Comparison of ENCODE assay signal across 26 mouse cellular contexts in genomic region chr7:139910204-139910835, GRCm38 (mm10). TPM values are rescaled to one million over a fixed set of nuclear protein-coding genes. Genes with fewer than 3 reads are reported as not detected.
DNase-seq lines count a peak whose midpoint lies in the region; ATAC-seq lines count a peak whose summit lies in the region.
"Had no signal": no experiment of that assay in that cellular context is flagged by ENCODE, and none has a peak within 500 bp of the region (broad histone marks: within the 10 kb centered on the region; RNA-seq: fewer than 3 reads in every experiment).

No protein-coding gene starts in this region.

- no peak overlapping the region for H3K4me2 ChIP-seq in hindbrain, embryonic 13.5 days
- no peak overlapping the region for H3K4me2 ChIP-seq in hindbrain, embryonic 12.5 days (replicated peaks)
- H3K4me2 ChIP-seq in midbrain, embryonic 14.5 days (ENCODE audit: low read length) = no peak overlapping the region
- no peak overlapping the region for H3K4me2 ChIP-seq in midbrain, embryonic 15.5 days
- H3K4me2 ChIP-seq in limb, embryonic 13.5 days (replicated peaks) = no peak overlapping the region
- H3K4me2 ChIP-seq: embryonic facial prominence, embryonic 12.5 days; forebrain, embryonic 13.5 days; hindbrain, embryonic 15.5 days; kidney, embryonic 15.5 days; neural tube, embryonic 12.5 days had no signal

- H3K4me1 ChIP-seq in hindbrain, embryonic 13.5 days (replicated peaks) = peaks cover 43% of the 10 kb centered on the region
- H3K4me1 ChIP-seq in hindbrain, embryonic 12.5 days = peaks cover 30% of the 10 kb centered on the region
- peaks cover 26% of the 10 kb centered on the region; the same call in 1 of the 2 replicates for H3K4me1 ChIP-seq in midbrain, embryonic 14.5 days (ENCODE audit: control insufficient read depth, insufficient read depth, low read length)
- peaks cover 37% of the 10 kb centered on the region for H3K4me1 ChIP-seq in midbrain, embryonic 15.5 days
- peaks cover 22% of the 10 kb centered on the region for H3K4me1 ChIP-seq in limb, embryonic 13.5 days

- H3K9ac ChIP-seq in hindbrain, embryonic 13.5 days = 0 out of 2 replicates have a peak overlapping the region, but pooled peaks have one; percentile 3
- H3K9ac ChIP-seq in hindbrain, embryonic 12.5 days = no peak overlapping the region
- peak overlapping the region; percentile 21; the same call in 1 of the 2 replicates for H3K9ac ChIP-seq in midbrain, embryonic 14.5 days (replicated peaks; ENCODE audit: low read length)
- H3K9ac ChIP-seq in midbrain, embryonic 15.5 days = no peak overlapping the region
- 0 out of 2 replicates have a peak overlapping the region, but pooled peaks have one; percentile 45 for H3K9ac ChIP-seq in limb, embryonic 13.5 days
- H3K9ac ChIP-seq: embryonic facial prominence, embryonic 12.5 days; forebrain, embryonic 13.5 days; hindbrain, embryonic 15.5 days; kidney, embryonic 15.5 days; neural tube, embryonic 12.5 days had no signal

- peaks cover 42% of the 10 kb centered on the region for H3K27me3 ChIP-seq in hindbrain, embryonic 13.5 days
- H3K27me3 ChIP-seq in hindbrain, embryonic 12.5 days = peaks cover 44% of the 10 kb centered on the region
- H3K27me3 ChIP-seq in midbrain, embryonic 14.5 days (ENCODE audit: control insufficient read depth, insufficient read depth, low read length) = peaks cover 20% of the 10 kb centered on the region; the same call in 1 of the 2 replicates
- H3K27me3 ChIP-seq in midbrain, embryonic 15.5 days (replicated peaks) = peaks cover 24% of the 10 kb centered on the region
- H3K27me3 ChIP-seq in limb, embryonic 13.5 days = peaks cover 40% of the 10 kb centered on the region

- WGBS in hindbrain, embryonic 13.5 days = 59% methylated on average over 11 of the region's 11 CpGs
- 51% methylated on average over 11 of the region's 11 CpGs for WGBS in hindbrain, embryonic 12.5 days
- 60% methylated on average over 11 of the region's 11 CpGs for WGBS in midbrain, embryonic 14.5 days
- WGBS in midbrain, embryonic 15.5 days = 60% methylated on average over 11 of the region's 11 CpGs
- WGBS in limb, embryonic 13.5 days = 52% methylated on average over 11 of the region's 11 CpGs

- no peak overlapping the region for H3K27ac ChIP-seq in hindbrain, embryonic 13.5 days
- no peak overlapping the region for H3K27ac ChIP-seq in hindbrain, embryonic 12.5 days
- H3K27ac ChIP-seq in midbrain, embryonic 14.5 days (replicated peaks; ENCODE audit: low read depth, low read length) = peak overlapping the region; percentile 17; the same call in 1 of the 2 replicates
- no peak overlapping the region for H3K27ac ChIP-seq in midbrain, embryonic 15.5 days
- H3K27ac ChIP-seq in limb, embryonic 13.5 days = no peak overlapping the region
- H3K27ac ChIP-seq: embryonic facial prominence, embryonic 12.5 days; forebrain, embryonic 13.5 days; gastrocnemius, adult 2 months; kidney, embryonic 15.5 days; neural tube, embryonic 12.5 days had no signal

- H3K36me3 ChIP-seq in hindbrain, embryonic 13.5 days = no peaks in the 10 kb centered on the region
- H3K36me3 ChIP-seq in hindbrain, embryonic 12.5 days = no peaks in the 10 kb centered on the region
- no peaks in the 10 kb centered on the region for H3K36me3 ChIP-seq in midbrain, embryonic 14.5 days (ENCODE audit: control insufficient read depth, insufficient read depth, low read length)
- H3K36me3 ChIP-seq in midbrain, embryonic 15.5 days (replicated peaks) = no peaks in the 10 kb centered on the region
- no peaks in the 10 kb centered on the region for H3K36me3 ChIP-seq in limb, embryonic 13.5 days
- H3K36me3 ChIP-seq: embryonic facial prominence, embryonic 12.5 days; hindbrain, embryonic 15.5 days; kidney, embryonic 15.5 days; neural tube, embryonic 12.5 days had no signal

- peak; percentile 47 to 50 for DNase-seq in cerebellum, postnatal 10 days
- no peak for DNase-seq in cerebellum, adult 11 months
- no peak for DNase-seq in midbrain, embryonic 14.5 days
- DNase-seq: adrenal gland, postnatal 25 days; gastrocnemius, adult 2 months; left cerebral cortex, postnatal 4 days; lung, postnatal 4 days; right cerebral cortex, adult 18-20 months; right cerebral cortex, postnatal 4 days; thymus, postnatal 14 days had no signal

- H3K9me3 ChIP-seq in hindbrain, embryonic 13.5 days = no peaks in the 10 kb centered on the region
- H3K9me3 ChIP-seq in hindbrain, embryonic 12.5 days (replicated peaks) = no peaks in the 10 kb centered on the region
- H3K9me3 ChIP-seq in midbrain, embryonic 14.5 days (ENCODE audit: control insufficient read depth, low read length) = no peaks in the 10 kb centered on the region
- H3K9me3 ChIP-seq in midbrain, embryonic 15.5 days = no peaks in the 10 kb centered on the region
- H3K9me3 ChIP-seq in limb, embryonic 13.5 days = no peaks in the 10 kb centered on the region
- H3K9me3 ChIP-seq: embryonic facial prominence, embryonic 12.5 days; forebrain, embryonic 13.5 days; hindbrain, embryonic 15.5 days; kidney, embryonic 15.5 days; neural tube, embryonic 12.5 days had no signal

- ATAC-seq in hindbrain, embryonic 13.5 days (ENCODE audit: low FRiP score) = no peak
- ATAC-seq in hindbrain, embryonic 12.5 days (ENCODE audit: low FRiP score) = no peak
- no peak for ATAC-seq in midbrain, embryonic 14.5 days (ENCODE audit: low FRiP score, low TSS enrichment)
- ATAC-seq in midbrain, embryonic 15.5 days (replicated peaks) = no peak
- ATAC-seq in limb, embryonic 13.5 days (ENCODE audit: low FRiP score, low read depth) = no peak
- ATAC-seq: intestine, embryonic 16.5 days had no signal

- H3K4me3 ChIP-seq in hindbrain, embryonic 13.5 days = no peak overlapping the region
- H3K4me3 ChIP-seq in hindbrain, embryonic 12.5 days = no peak overlapping the region
- no peak overlapping the region for H3K4me3 ChIP-seq in midbrain, embryonic 14.5 days (replicated peaks; ENCODE audit: low read depth, low read length)
- H3K4me3 ChIP-seq in midbrain, embryonic 15.5 days = no peak overlapping the region
- H3K4me3 ChIP-seq in limb, embryonic 13.5 days = no peak overlapping the region
- H3K4me3 ChIP-seq: embryonic facial prominence, embryonic 12.5 days; erythroblast, embryonic 14.5 days; forebrain, embryonic 13.5 days; gastrocnemius, adult 2 months; hindbrain, embryonic 15.5 days; kidney, embryonic 15.5 days; neural tube, embryonic 12.5 days had no signal

RNA-seq across cellular contexts. Expression of gene Kndc1, which starts 15.8 kb away (rescaled TPM):
- polyA plus RNA-seq in hindbrain, embryonic 13.5 days (2015; fragmentation: Nextera tagmentation; extraction: Ambion mirVana) = 8.3 and 10.0 TPM in 2 replicates
- 3.5 and 3.8 TPM in 2 replicates for polyA plus RNA-seq in hindbrain, embryonic 12.5 days (2016; fragmentation: Nextera tagmentation; extraction: Ambion mirVana)
- polyA plus RNA-seq in midbrain, embryonic 14.5 days (2014; fragmentation: Nextera tagmentation; extraction: Ambion mirVana) = 20.6 and 22.9 TPM in 2 replicates
- polyA plus RNA-seq in midbrain, embryonic 15.5 days (2015; fragmentation: Nextera tagmentation; extraction: Ambion mirVana) = 20.2 and 22.4 TPM in 2 replicates
- 0.11 and 0.20 TPM in 2 replicates for polyA plus RNA-seq in limb, embryonic 13.5 days (2015; fragmentation: Nextera tagmentation; extraction: Ambion mirVana)
- polyA plus RNA-seq: erythroblast, embryonic 14.5 days; liver, adult 2 months; liver, embryonic 16.5 days had no signal

RNA-seq across cellular contexts. Expression of gene Utf1, which starts 33.3 kb away (rescaled TPM):
- not detected in 2 replicates for polyA plus RNA-seq in hindbrain, embryonic 13.5 days (2015; fragmentation: Nextera tagmentation; extraction: Ambion mirVana)
- not detected in 2 replicates for polyA plus RNA-seq in hindbrain, embryonic 12.5 days (2016; fragmentation: Nextera tagmentation; extraction: Ambion mirVana)
- polyA plus RNA-seq in midbrain, embryonic 14.5 days (2014; fragmentation: Nextera tagmentation; extraction: Ambion mirVana) = not detected in 2 replicates
- not detected in 2 replicates for polyA plus RNA-seq in midbrain, embryonic 15.5 days (2015; fragmentation: Nextera tagmentation; extraction: Ambion mirVana)
- polyA plus RNA-seq in limb, embryonic 13.5 days (2015; fragmentation: Nextera tagmentation; extraction: Ambion mirVana) = 0.15 TPM in 1 of 2 replicates, not detected in the other
- polyA plus RNA-seq: brain, embryonic 14.5 days; erythroblast, embryonic 14.5 days; forebrain, embryonic 13.5 days; gonadal fat pad, adult 2 months; hindbrain, embryonic 15.5 days; intestine, embryonic 16.5 days; kidney, embryonic 15.5 days; liver, adult 2 months; liver, embryonic 16.5 days; neural tube, embryonic 12.5 days; stomach, embryonic 14.5 days had no signal

Comparison
In these comparisons a context has a peak if more than half of its experiments do, and no peak if none do; other contexts are left out.
1. DNase-seq: peak in cerebellum, postnatal 10 days (2 of 2); none in cerebellum, adult 11 months (single experiment) and midbrain, embryonic 14.5 days (single experiment).
2. H3K9ac ChIP-seq: peak in hindbrain, embryonic 13.5 days (single experiment), midbrain, embryonic 14.5 days (single experiment) and limb, embryonic 13.5 days (single experiment); none in hindbrain, embryonic 12.5 days (single experiment) and midbrain, embryonic 15.5 days (single experiment).